Mouse (Mus musculus) forebrain, embryonic 13.5 days (tissue): ENCODE measurements at regions not wholly inside any gene's neighbourhood (a gene's known extent, or its start where the extent isn't known, plus 50 kb on each side); places are given as distances from the start of the nearest gene placed in this dataset.

ENCODE experiments used
- ATAC-seq: fragments of 200-750 bp; cut with Nextera tagmentation; 2 replicates; pipeline ENCODE4 v1.8.0; 2017
- H3K27ac ChIP-seq: fragments of 300-500 bp; sonication (generic); 2 replicates; pipeline ENCODE4 v1.5.1; 2015; ENCODE audit warnings: inconsistent platforms, mild to moderate bottlenecking, moderate library complexity
- H3K27me3 ChIP-seq: fragments of 300-500 bp; sonication (generic); 2 replicates; pipeline ENCODE4 v1.6.1; 2015; ENCODE audit warnings: mild to moderate bottlenecking, inconsistent platforms
- H3K36me3 ChIP-seq: fragments of 300-500 bp; sonication (generic); 2 replicates; pipeline ENCODE4 v1.6.1; 2015; ENCODE audit warnings: mild to moderate bottlenecking, inconsistent platforms; ENCODE audit not compliant: poor library complexity, severe bottlenecking
- H3K4me1 ChIP-seq: fragments of 300-500 bp; sonication (generic); 2 replicates; pipeline ENCODE4 v1.6.1; 2015; ENCODE audit warnings: inconsistent platforms
- H3K4me2 ChIP-seq: fragments of 300-500 bp; sonication (generic); 2 replicates; pipeline ENCODE4 v1.6.1; 2015; ENCODE audit warnings: inconsistent platforms, mild to moderate bottlenecking, moderate library complexity
- H3K4me3 ChIP-seq: fragments of 300-500 bp; sonication (generic); 2 replicates; pipeline ENCODE4 v1.5.1; 2015; ENCODE audit warnings: mild to moderate bottlenecking, inconsistent platforms
- H3K9ac ChIP-seq: fragments of 300-500 bp; sonication (generic); 2 replicates; pipeline ENCODE4 v1.6.1; 2015; ENCODE audit warnings: mild to moderate bottlenecking, inconsistent platforms
- H3K9me3 ChIP-seq: fragments of 300-500 bp; sonication (generic); replicated peaks from 2 replicates; pipeline ENCODE4 v1.6.1; 2016; ENCODE audit warnings: inconsistent platforms
- WGBS: fragments of 180-500 bp; shearing (Covaris S2); methylation state at CpG from one replicate; pipeline ENCODE4 v1.1.7; 2015; 5-methylcytosine and 5-hydroxymethylcytosine counted together

DNA sequence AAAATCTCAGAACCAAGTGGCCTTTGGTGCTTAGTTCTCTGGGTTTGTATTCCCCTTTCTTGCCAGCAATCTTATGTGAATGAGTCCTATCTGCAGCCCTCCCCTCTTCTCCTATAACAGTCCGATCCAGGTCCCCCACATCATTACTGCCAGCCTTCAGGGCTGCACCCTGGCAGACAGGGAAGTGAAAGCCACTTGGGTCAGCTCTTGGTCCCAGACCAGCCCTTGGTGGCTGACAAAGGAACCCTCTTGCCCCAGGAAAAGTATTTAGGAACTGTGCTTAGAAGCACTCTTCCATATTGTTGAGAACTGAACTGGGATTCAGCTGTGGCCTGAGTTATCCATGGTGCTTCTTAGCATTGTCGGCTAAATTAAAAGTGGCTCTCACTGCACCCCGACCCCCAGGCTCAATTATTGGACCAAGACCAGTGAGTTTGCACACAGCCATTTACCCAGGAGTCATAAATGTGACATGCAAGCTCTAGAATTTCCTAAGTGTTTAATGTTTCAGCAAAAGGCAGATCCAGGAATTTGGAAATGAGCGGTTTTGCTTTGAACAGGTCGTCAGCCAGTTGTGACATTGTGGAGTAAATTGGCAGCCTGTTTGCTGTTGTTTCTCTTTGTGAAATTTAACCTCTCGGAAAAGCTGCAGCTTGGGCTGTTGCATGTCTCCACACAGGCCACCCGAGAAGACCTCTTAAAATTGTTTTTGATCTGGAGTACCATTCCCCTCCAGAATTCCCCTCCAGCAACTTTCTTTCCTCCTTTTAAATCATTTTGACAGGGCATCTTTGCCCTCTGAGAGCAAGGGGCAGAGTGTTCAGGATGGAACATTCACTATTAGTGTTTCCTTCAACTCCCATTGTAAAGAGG is 58.5 kb upstream of the Rnd3 start:
- no peaks in the 10 kb centered on the region for H3K36me3 ChIP-seq
- no peaks in the 10 kb centered on the region for H3K9me3 ChIP-seq
- H3K4me1 ChIP-seq: no peaks in the 10 kb centered on the region
- no peak overlapping the region for H3K4me3 ChIP-seq
- no peak overlapping the region for H3K4me2 ChIP-seq
- H3K9ac ChIP-seq: no peak overlapping the region
- H3K27me3 ChIP-seq: no peaks in the 10 kb centered on the region
- 61% methylated on average over 7 of the region's 7 CpGs for WGBS
- no peak overlapping the region for H3K27ac ChIP-seq
- no peak for ATAC-seq

GRCm38 (mm10) chr2:51206332-51206731 is 57.4 kb upstream of the Rnd3 start:
- Histone ChIP-seq H3K4me2 (no peak overlapping the region), H3K36me3 (no peaks in the 10 kb centered on the region), H3K9me3 (no peaks in the 10 kb centered on the region), H3K27me3 (no peaks in the 10 kb centered on the region), H3K27ac (no peak overlapping the region), H3K4me1 (no peaks in the 10 kb centered on the region), H3K4me3 (no peak overlapping the region), H3K9ac (no peak overlapping the region)
- no peak for ATAC-seq
- WGBS: 53% methylated on average over 4 of the region's 4 CpGs
